Mouse (Mus musculus): ENCODE results near the gene Cacnb1. TPM values are rescaled to one million over a fixed set of nuclear protein-coding genes. Genes with fewer than 3 reads are reported as not detected.

Gene Cacnb1
- polyA plus RNA-seq, 1 experiment from 2014 or later = 37.1 TPM

- H3K4me2 ChIP-seq (ENCODE audit: low read depth, low read length) = peak overlapping the region; percentile 60
- peak; percentile 87 for ATAC-seq (ENCODE audit: low read depth)
- H3K9me3 ChIP-seq (ENCODE audit: control insufficient read depth, low read length) = no peaks in the 10 kb centered on the region
- H3K4me3 ChIP-seq (ENCODE audit: low read depth, low read length) = peak overlapping the region; percentile 95
- H3K9ac ChIP-seq (replicated peaks; ENCODE audit: low read depth, low read length) = peak overlapping the region; percentile 65
- peak overlapping the region; percentile 85 for H3K27ac ChIP-seq (ENCODE audit: low read depth, low read length)
- no peaks in the 10 kb centered on the region for H3K36me3 ChIP-seq (ENCODE audit: control insufficient read depth, insufficient read depth, low read length)
- WGBS = under 1% methylated on average over 42 of the region's 42 CpGs
- peaks cover 8% of the 10 kb centered on the region; the same call in 1 of the 2 replicates for H3K4me1 ChIP-seq (ENCODE audit: control insufficient read depth, insufficient read depth, low read length)
- peaks cover 21% of the 10 kb centered on the region for H3K27me3 ChIP-seq (ENCODE audit: control insufficient read depth, insufficient read depth, low read length)
These were observed 35.0 kb downstream of the Cacnb1 start for GRCm38 (mm10) chr11:97987551-97988526.

- H3K36me3 ChIP-seq (ENCODE audit: control insufficient read depth, insufficient read depth, low read length) = no peaks in the 10 kb centered on the region
- peak overlapping the region; percentile 52; the same call in 1 of the 2 replicates for H3K9ac ChIP-seq (replicated peaks; ENCODE audit: low read depth, low read length)
- 30% methylated on average over 14 of the region's 17 CpGs for WGBS
- ATAC-seq (ENCODE audit: low read depth) = no peak
- H3K4me3 ChIP-seq (ENCODE audit: low read depth, low read length) = peak overlapping the region; percentile 95
- peak overlapping the region; percentile 74 for H3K4me2 ChIP-seq (ENCODE audit: low read depth, low read length)
- no peaks in the 10 kb centered on the region for H3K9me3 ChIP-seq (ENCODE audit: control insufficient read depth, low read length)
- peaks cover 8% of the 10 kb centered on the region; the same call in 1 of the 2 replicates for H3K4me1 ChIP-seq (ENCODE audit: control insufficient read depth, insufficient read depth, low read length)
- H3K27me3 ChIP-seq (ENCODE audit: control insufficient read depth, insufficient read depth, low read length) = peaks cover 21% of the 10 kb centered on the region
- H3K27ac ChIP-seq (ENCODE audit: low read depth, low read length) = no peak overlapping the region; the same call in 1 of the 2 replicates
These were observed 35.9 kb downstream of the Cacnb1 start for GRCm38 (mm10) chr11:97986738-97987465.

- H3K36me3 ChIP-seq (ENCODE audit: control insufficient read depth, insufficient read depth, low read length) = no peaks in the 10 kb centered on the region
- H3K9me3 ChIP-seq (ENCODE audit: control insufficient read depth, low read length) = no peaks in the 10 kb centered on the region
- H3K4me3 ChIP-seq (ENCODE audit: low read depth, low read length) = peak within 1 kb of the TSS; percentile 95
- ATAC-seq (ENCODE audit: low read depth) = no peak
- H3K27me3 ChIP-seq (ENCODE audit: control insufficient read depth, insufficient read depth, low read length) = peaks cover 21% of the 10 kb centered on the region
- H3K9ac ChIP-seq (replicated peaks; ENCODE audit: low read depth, low read length) = peak within 1 kb of the TSS; percentile 52
- 3% methylated on average over 53 of the region's 74 CpGs for WGBS
- H3K4me1 ChIP-seq (ENCODE audit: control insufficient read depth, insufficient read depth, low read length) = peaks cover 8% of the 10 kb centered on the region; the same call in 1 of the 2 replicates
- H3K27ac ChIP-seq (ENCODE audit: low read depth, low read length) = no peak within 1 kb of the TSS; the same call in 1 of the 2 replicates
- peak within 1 kb of the TSS; percentile 74 for H3K4me2 ChIP-seq (ENCODE audit: low read depth, low read length)
These were observed 36.8 kb downstream of the Cacnb1 start, which contains the start of gene Plxdc1 for GRCm38 (mm10) chr11:97985727-97986677. Plxdc1 (minus strand) TSS chr11:97986444.

GRCm38 (mm10) chr11:97983983-97984382 is 38.9 kb downstream of the Cacnb1 start:
- no peak for ATAC-seq (ENCODE audit: low read depth)
- H3K9me3 ChIP-seq (ENCODE audit: control insufficient read depth, low read length) = no peaks in the 10 kb centered on the region
- H3K4me3 ChIP-seq (ENCODE audit: low read depth, low read length) = no peak overlapping the region
- peaks cover 8% of the 10 kb centered on the region; the same call in 1 of the 2 replicates for H3K4me1 ChIP-seq (ENCODE audit: control insufficient read depth, insufficient read depth, low read length)
- peaks cover 21% of the 10 kb centered on the region for H3K27me3 ChIP-seq (ENCODE audit: control insufficient read depth, insufficient read depth, low read length)
- no peak overlapping the region for H3K4me2 ChIP-seq (ENCODE audit: low read depth, low read length)
- H3K36me3 ChIP-seq (ENCODE audit: control insufficient read depth, insufficient read depth, low read length) = no peaks in the 10 kb centered on the region
- H3K27ac ChIP-seq (ENCODE audit: low read depth, low read length) = no peak overlapping the region
- WGBS = 79% methylated on average over 1 of the region's 1 CpGs
- no peak overlapping the region for H3K9ac ChIP-seq (replicated peaks; ENCODE audit: low read depth, low read length)

- no peaks in the 10 kb centered on the region for H3K9me3 ChIP-seq (ENCODE audit: control insufficient read depth, low read length)
- H3K9ac ChIP-seq (replicated peaks; ENCODE audit: low read depth, low read length) = no peak overlapping the region
- peaks cover 21% of the 10 kb centered on the region for H3K27me3 ChIP-seq (ENCODE audit: control insufficient read depth, insufficient read depth, low read length)
- H3K27ac ChIP-seq (ENCODE audit: low read depth, low read length) = no peak overlapping the region
- H3K36me3 ChIP-seq (ENCODE audit: control insufficient read depth, insufficient read depth, low read length) = no peaks in the 10 kb centered on the region
- peaks cover 8% of the 10 kb centered on the region; the same call in 1 of the 2 replicates for H3K4me1 ChIP-seq (ENCODE audit: control insufficient read depth, insufficient read depth, low read length)
- no peak overlapping the region for H3K4me2 ChIP-seq (ENCODE audit: low read depth, low read length)
- H3K4me3 ChIP-seq (ENCODE audit: low read depth, low read length) = no peak overlapping the region
- WGBS = 88% methylated on average over 3 of the region's 3 CpGs
- no peak for ATAC-seq (ENCODE audit: low read depth)
These were observed 39.3 kb downstream of the Cacnb1 start for GRCm38 (mm10) chr11:97983506-97983905.

- Histone ChIP-seq H3K27ac (ENCODE audit: low read depth, low read length) (no peak overlapping the region), H3K9ac (replicated peaks; ENCODE audit: low read depth, low read length) (no peak overlapping the region), H3K27me3 (ENCODE audit: control insufficient read depth, insufficient read depth, low read length) (peaks cover 21% of the 10 kb centered on the region), H3K4me1 (ENCODE audit: control insufficient read depth, insufficient read depth, low read length) (peaks cover 8% of the 10 kb centered on the region; the same call in 1 of the 2 replicates), H3K36me3 (ENCODE audit: control insufficient read depth, insufficient read depth, low read length) (no peaks in the 10 kb centered on the region), H3K4me2 (ENCODE audit: low read depth, low read length) (no peak overlapping the region), H3K4me3 (ENCODE audit: low read depth, low read length) (no peak overlapping the region), H3K9me3 (ENCODE audit: control insufficient read depth, low read length) (no peaks in the 10 kb centered on the region)
- WGBS = 90% methylated on average over 9 of the region's 9 CpGs
- ATAC-seq (ENCODE audit: low read depth) = no peak
These were observed 40.1 kb downstream of the Cacnb1 start for GRCm38 (mm10) chr11:97982721-97983120.

DNA sequence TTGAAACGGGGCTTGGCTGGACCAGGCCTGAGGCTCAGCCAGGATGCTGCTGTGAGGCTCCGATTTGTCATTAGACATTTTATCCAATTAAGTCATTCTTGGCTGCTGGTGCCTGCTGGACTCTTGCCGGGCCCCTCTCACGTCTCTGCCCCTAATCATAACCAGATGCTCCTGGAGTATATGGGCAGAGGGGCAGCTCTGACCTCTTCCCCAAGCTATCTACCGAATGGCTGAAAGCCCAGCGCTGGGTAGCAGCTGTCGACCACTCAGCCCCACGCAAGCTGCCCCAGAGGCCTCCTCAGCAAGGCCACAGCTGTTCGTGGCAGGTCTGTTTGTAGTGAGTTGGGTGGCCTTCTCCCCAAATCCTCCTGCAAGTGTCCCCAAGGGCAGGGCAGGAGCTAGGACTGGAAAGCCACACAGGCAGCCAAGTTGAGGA is 42.3 kb downstream of the Cacnb1 start:
- no peaks in the 10 kb centered on the region for H3K9me3 ChIP-seq (ENCODE audit: control insufficient read depth, low read length)
- H3K27ac ChIP-seq (ENCODE audit: low read depth, low read length) = no peak overlapping the region
- no peaks in the 10 kb centered on the region for H3K4me1 ChIP-seq (ENCODE audit: control insufficient read depth, insufficient read depth, low read length)
- H3K4me2 ChIP-seq (ENCODE audit: low read depth, low read length) = no peak overlapping the region
- ATAC-seq (ENCODE audit: low read depth) = no peak
- H3K4me3 ChIP-seq (ENCODE audit: low read depth, low read length) = no peak overlapping the region
- no peak overlapping the region for H3K9ac ChIP-seq (replicated peaks; ENCODE audit: low read depth, low read length)
- H3K27me3 ChIP-seq (ENCODE audit: control insufficient read depth, insufficient read depth, low read length) = peaks cover 12% of the 10 kb centered on the region
- H3K36me3 ChIP-seq (ENCODE audit: control insufficient read depth, insufficient read depth, low read length) = no peaks in the 10 kb centered on the region
- WGBS = 58% methylated on average over 9 of the region's 9 CpGs

DNA sequence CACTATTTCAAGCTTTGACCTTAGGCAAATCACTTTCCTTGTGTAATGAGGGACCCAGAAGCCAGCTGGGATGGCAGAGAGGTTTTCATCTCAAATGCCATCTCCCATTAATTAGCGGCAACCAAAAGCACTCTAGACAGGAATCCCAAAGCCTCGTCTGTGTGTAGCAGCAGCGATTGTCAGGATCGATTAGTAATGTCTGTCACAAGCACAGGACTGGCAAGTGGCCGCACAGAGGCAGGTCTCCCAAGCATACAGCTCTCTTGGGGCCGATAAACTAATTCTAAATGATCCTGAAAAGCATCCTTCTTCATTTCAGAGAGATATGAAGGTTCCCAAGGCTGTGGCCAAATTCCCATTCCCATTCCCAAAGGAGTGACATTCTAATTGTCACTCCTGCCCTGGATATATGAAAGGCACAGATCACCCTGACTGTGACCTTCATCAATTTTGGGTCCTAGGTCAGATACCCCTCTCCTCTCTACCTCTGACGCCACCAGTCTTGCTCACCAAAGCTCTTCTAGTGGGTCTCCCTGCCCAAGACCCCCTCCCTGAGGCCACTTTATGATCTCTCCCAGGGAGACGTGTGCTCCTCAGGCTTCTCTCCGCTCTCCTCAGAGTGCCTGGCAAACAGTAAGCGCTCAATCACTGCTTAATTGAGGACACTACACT is 42.9 kb downstream of the Cacnb1 start:
- H3K27ac ChIP-seq (ENCODE audit: low read depth, low read length) = no peak overlapping the region
- H3K4me1 ChIP-seq (ENCODE audit: control insufficient read depth, insufficient read depth, low read length) = no peaks in the 10 kb centered on the region
- H3K9ac ChIP-seq (replicated peaks; ENCODE audit: low read depth, low read length) = no peak overlapping the region
- WGBS = 57% methylated on average over 10 of the region's 10 CpGs
- H3K36me3 ChIP-seq (ENCODE audit: control insufficient read depth, insufficient read depth, low read length) = no peaks in the 10 kb centered on the region
- no peak overlapping the region for H3K4me3 ChIP-seq (ENCODE audit: low read depth, low read length)
- H3K27me3 ChIP-seq (ENCODE audit: control insufficient read depth, insufficient read depth, low read length) = peaks cover 6% of the 10 kb centered on the region
- H3K4me2 ChIP-seq (ENCODE audit: low read depth, low read length) = no peak overlapping the region
- no peaks in the 10 kb centered on the region for H3K9me3 ChIP-seq (ENCODE audit: control insufficient read depth, low read length)
- no peak for ATAC-seq (ENCODE audit: low read depth)

Data from neural tube, embryonic 14.5 days (tissue).